Mouse (Mus musculus) MEL (cell line): ENCODE results near the gene Rbm12b1. TPM values are rescaled to one million over a fixed set of nuclear protein-coding genes. Genes with fewer than 3 reads are reported as not detected.

Experiments
- DNase-seq: peaks from one replicate; pipeline ENCODE4 v3.0.0; 2011; ENCODE audit warnings: low read depth, low spot score
- H3K27ac ChIP-seq: 2 replicates; pipeline ENCODE4 v1.5.1; 2012; ENCODE audit warnings: low read depth, mild to moderate bottlenecking, control low read depth, low read length, moderate library complexity; ENCODE audit not compliant: control insufficient read depth
- H3K27me3 ChIP-seq, 2 experiments: fragments of 150-350 bp in 1 of 2; sonication (generic) in 1 of 2; 2 replicates each; pipeline ENCODE4 v1.6.1; 2012; ENCODE audit warnings: low read length in 2 of 2, mild to moderate bottlenecking in 2 of 2, improper control_type of control experiment in 1 of 2, moderate library complexity in 1 of 2; ENCODE audit not compliant: insufficient read depth in 2 of 2, control insufficient read depth in 1 of 2
- H3K36me3 ChIP-seq, 2 experiments: 2 replicates each; pipeline ENCODE4 v1.6.1; 2012 to 2014; ENCODE audit warnings: low read length in 2 of 2, improper control_type of control experiment in 1 of 2, inconsistent platforms in 1 of 2, mild to moderate bottlenecking in 1 of 2; ENCODE audit not compliant: insufficient read depth in 2 of 2, control insufficient read depth in 1 of 2
- H3K4me1 ChIP-seq, 2 experiments: fragments of 150-350 bp in 1 of 2; sonication (generic) in 1 of 2; 2 replicates each; pipeline ENCODE4 v1.6.1; 2012; ENCODE audit warnings: low read length in 2 of 2, improper control_type of control experiment in 1 of 2, mild to moderate bottlenecking in 1 of 2; ENCODE audit not compliant: insufficient read depth in 2 of 2, control insufficient read depth in 1 of 2
- H3K4me3 ChIP-seq, 2 experiments: fragments of 150-350 bp in 1 of 2; sonication (generic) in 1 of 2; 2 replicates each; pipeline ENCODE4 v1.5.1; 2012; ENCODE audit warnings: low read depth in 2 of 2, low read length in 2 of 2, mild to moderate bottlenecking in 2 of 2, moderate library complexity in 2 of 2, control low read depth in 1 of 2, improper control_type of control experiment in 1 of 2; ENCODE audit not compliant: control insufficient read depth in 1 of 2, insufficient read depth in 1 of 2
- H3K79me2 ChIP-seq: 2 replicates; pipeline ENCODE4 v1.6.1; 2012; ENCODE audit warnings: mild to moderate bottlenecking, low read length, moderate library complexity; ENCODE audit not compliant: control insufficient read depth, poor library complexity, insufficient read depth
- H3K9ac ChIP-seq: 2 replicates; pipeline ENCODE4 v1.6.1; 2012; ENCODE audit warnings: low read depth, mild to moderate bottlenecking, control low read depth, low read length, moderate library complexity; ENCODE audit not compliant: control insufficient read depth, poor library complexity, severe bottlenecking
- H3K9me3 ChIP-seq: fragments of 150-350 bp; sonication (generic); replicated peaks from 2 replicates; pipeline ENCODE4 v1.6.1; 2012; ENCODE audit warnings: mild to moderate bottlenecking, low read length, improper control_type of control experiment, moderate library complexity; ENCODE audit not compliant: insufficient read depth
- MAX ChIP-seq: IDR thresholded peaks from 2 replicates; pipeline ENCODE4 v1.6.1; 2011; ENCODE audit warnings: low read length, improper control_type of control experiment
- MXI1 ChIP-seq: IDR thresholded peaks from 2 replicates; pipeline ENCODE4 v1.6.1; 2011; ENCODE audit warnings: mild to moderate bottlenecking, low read depth, low read length, improper control_type of control experiment
- SIN3A ChIP-seq: IDR thresholded peaks from 2 replicates; pipeline ENCODE4 v1.6.1; 2012; ENCODE audit warnings: low read length, improper control_type of control experiment, inconsistent platforms
- ZNF384 ChIP-seq: IDR thresholded peaks from 2 replicates; pipeline ENCODE4 v1.6.1; 2012; ENCODE audit warnings: low read depth, mild to moderate bottlenecking, inconsistent platforms, low read length, improper control_type of control experiment
- polyA plus RNA-seq, 2 experiments: library from polyadenylated mRNA; stranded (reverse) in 1 of 2; unstranded in 1 of 2; fragments of >175 nt in 1 of 2; fragments of >200 nt in 1 of 2; gene quantifications; 2 replicates each; pipeline versions ENCODE4 v1.2.1 to v1.2.4; 2012; ENCODE audit warnings: low replicate concordance in 2 of 2, low read depth in 1 of 2; ENCODE audit not compliant: insufficient read length in 2 of 2, insufficient read depth in 1 of 2, missing spikeins in 1 of 2
- total RNA-seq: library from RNA; depleted of rRNA; stranded (reverse); fragments of 300-350 nt; gene quantifications from 2 replicates; pipeline ENCODE4 v1.2.3, GENCODE M21; 2012; rRNA removed

Gene Rbm12b1
- total and polyA plus RNA-seq, 3 experiments, result 3.0 to 4.9 TPM; not detected in 1

DNA sequence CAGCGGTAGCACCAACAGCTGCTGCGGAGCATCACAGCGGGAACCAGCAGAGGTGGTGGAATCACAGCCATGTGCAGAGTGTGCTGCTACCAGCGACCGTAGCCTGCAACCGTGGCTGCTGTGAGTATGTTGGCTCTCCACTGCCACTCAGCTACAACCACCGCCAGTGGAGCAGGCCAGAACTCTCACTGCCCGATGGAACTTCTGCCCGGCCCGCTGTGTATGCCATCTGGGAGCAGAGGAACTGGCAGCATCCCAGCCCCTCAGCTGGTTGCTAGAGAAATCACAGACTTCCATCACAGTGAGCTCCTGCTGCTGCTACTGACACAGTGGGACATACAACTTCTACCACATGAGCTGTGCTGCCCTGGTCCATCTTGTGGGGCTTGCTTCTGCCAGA is 38.9 kb downstream of the Rbm12b1 start:
- DNase-seq, result no peak
- Histone ChIP-seq H3K27ac (no peak overlapping the region), H3K9ac (no peak overlapping the region), H3K79me2 (no peaks in the 10 kb centered on the region), H3K4me1 (no peaks in the 10 kb centered on the region), H3K4me3 (no peak overlapping the region), H3K36me3 (no peaks in the 10 kb centered on the region), H3K9me3 (no peaks in the 10 kb centered on the region), H3K27me3 (0 out of 4 replicates have a peak, but pooled peaks cover 0 to 2% of the 10 kb centered on the region in 2 experiments)
- TF ChIP-seq MAX, result no peak
- TF ChIP-seq SIN3A, result no peak
- TF ChIP-seq ZNF384, result no peak
- no peak for TF ChIP-seq MXI1

Other genes with a start within 250 kb of the Rbm12b1 start
- not detected in 2 replicates for gene Gm10604, start 159.0 kb upstream of the Rbm12b1 start, total RNA-seq
- not detected for gene Gm10604, start 159.0 kb upstream of the Rbm12b1 start, polyA plus RNA-seq
- 7.3 and 8.8 TPM in 2 replicates for gene Rbm12b2, start 50.8 kb upstream of the Rbm12b1 start, total RNA-seq
- 1 to 10 TPM in 1 of 2 experiments, not detected in 1; 5.3 TPM for gene Rbm12b2, start 50.8 kb upstream of the Rbm12b1 start, polyA plus RNA-seq
- gene Fam92a, start 31.8 kb downstream of the Rbm12b1 start, total RNA-seq, result not detected in 2 replicates
- gene Fam92a, start 31.8 kb downstream of the Rbm12b1 start, polyA plus RNA-seq, result under 1 TPM in 1 of 2 experiments, not detected in 1; 0.21 TPM